Mouse (Mus musculus): Measurements from ENCODE around the gene Cradd.

Cradd gene

GRCm38 (mm10) chr10:95268366-95268765 is 55.6 kb downstream of the Cradd start:
- DNase-seq, result no peak

- no peak for DNase-seq
Measured at GRCm38 (mm10) chr10:95266983-95267382, 57.0 kb downstream of the Cradd start.

GRCm38 (mm10) chr10:95266041-95266762 is 57.7 kb downstream of the Cradd start:
- DNase-seq, result peak in 1 of 2 experiments; percentile 28

- no peak for DNase-seq
Measured at GRCm38 (mm10) chr10:95265576-95265975, 58.4 kb downstream of the Cradd start.

- DNase-seq, result peak; percentile 53
Measured at GRCm38 (mm10) chr10:95264485-95265321, 59.2 kb downstream of the Cradd start.

GRCm38 (mm10) chr10:95262388-95262787 is 61.5 kb downstream of the Cradd start:
- DNase-seq, result peak; percentile 29 to 33

- no peak for DNase-seq
Measured at GRCm38 (mm10) chr10:95261279-95261678, 62.7 kb downstream of the Cradd start.

- DNase-seq, result no peak
Measured at GRCm38 (mm10) chr10:95260420-95260819, 63.5 kb downstream of the Cradd start.

- DNase-seq, result no peak
Measured at GRCm38 (mm10) chr10:95258471-95259155, 65.3 kb downstream of the Cradd start.

GRCm38 (mm10) chr10:95257979-95258378 is 66.0 kb downstream of the Cradd start:
- DNase-seq, result no peak

- DNase-seq, result no peak
Measured at GRCm38 (mm10) chr10:95256095-95256494, 67.8 kb downstream of the Cradd start.

- DNase-seq, result no peak
Measured at GRCm38 (mm10) chr10:95255018-95255680, 68.8 kb downstream of the Cradd start.

- peak; percentile 63 to 76 for DNase-seq
Measured at GRCm38 (mm10) chr10:95254453-95255001, 69.4 kb downstream of the Cradd start.

GRCm38 (mm10) chr10:95254046-95254445 is 69.9 kb downstream of the Cradd start:
- DNase-seq, result no peak

- DNase-seq, result no peak
Measured at GRCm38 (mm10) chr10:95251674-95252073, 72.3 kb downstream of the Cradd start.

- DNase-seq, result no peak
Measured at GRCm38 (mm10) chr10:95248362-95248761, 75.6 kb downstream of the Cradd start.

GRCm38 (mm10) chr10:95246696-95247095 is 77.2 kb downstream of the Cradd start:
- DNase-seq, result no peak

GRCm38 (mm10) chr10:95245680-95245982 is 78.3 kb downstream of the Cradd start:
- no peak for DNase-seq

- DNase-seq, result no peak
Measured at GRCm38 (mm10) chr10:95244961-95245679, 78.8 kb downstream of the Cradd start.

- no peak for DNase-seq
Measured at GRCm38 (mm10) chr10:95239196-95240069, 84.5 kb downstream of the Cradd start.

GRCm38 (mm10) chr10:95238667-95239066 is 85.3 kb downstream of the Cradd start:
- DNase-seq, result no peak

Data from cerebellum, postnatal 25 days (tissue).